Mouse (Mus musculus): ENCODE results near the gene Rap1gap2. TPM values are rescaled to one million over a fixed set of nuclear protein-coding genes. Genes with fewer than 3 reads are reported as not detected.

The Rap1gap2 gene
- polyA plus RNA-seq, 1 experiment = 9.9 TPM

GRCm38 (mm10) chr11:74462651-74463050, 148.1 kb downstream of the Rap1gap2 start:
- no peaks in the 10 kb centered on the region for H3K4me1 ChIP-seq (ENCODE audit: control insufficient read depth, insufficient read depth, low read length)
- H3K27ac ChIP-seq (ENCODE audit: control insufficient read depth, insufficient read depth, low read depth, low read length, poor library complexity) = no peak overlapping the region
- WGBS = 25% methylated on average over 2 of the region's 2 CpGs
- TF ChIP-seq POLR2A (IDR thresholded peaks at IDR 0.05; ENCODE audit: borderline replicate concordance, control insufficient read depth, low read depth, low read length) (no peak), CTCF (IDR thresholded peaks at IDR 0.05; ENCODE audit: control insufficient read depth, insufficient read depth, low read length) (no peak)
- no peak overlapping the region for H3K4me3 ChIP-seq (replicated peaks; ENCODE audit: control insufficient read depth, low read depth, low read length)

- Histone ChIP-seq H3K4me3 (replicated peaks; ENCODE audit: control insufficient read depth, low read depth, low read length) (no peak overlapping the region), H3K27ac (ENCODE audit: control insufficient read depth, insufficient read depth, low read depth, low read length, poor library complexity) (no peak overlapping the region), H3K4me1 (ENCODE audit: control insufficient read depth, insufficient read depth, low read length) (no peaks in the 10 kb centered on the region)
- 85% methylated on average over 8 of the region's 8 CpGs for WGBS
- no peak for TF ChIP-seq CTCF (IDR thresholded peaks at IDR 0.05; ENCODE audit: control insufficient read depth, insufficient read depth, low read length)
- no peak for TF ChIP-seq POLR2A (IDR thresholded peaks at IDR 0.05; ENCODE audit: borderline replicate concordance, control insufficient read depth, low read depth, low read length)
These were observed 151.1 kb downstream of the Rap1gap2 start for GRCm38 (mm10) chr11:74459651-74460050.

GRCm38 (mm10) chr11:74458400-74458799, 152.3 kb downstream of the Rap1gap2 start:
- no peak overlapping the region for H3K27ac ChIP-seq (ENCODE audit: control insufficient read depth, insufficient read depth, low read depth, low read length, poor library complexity)
- H3K4me3 ChIP-seq (replicated peaks; ENCODE audit: control insufficient read depth, low read depth, low read length) = no peak overlapping the region
- no peak for TF ChIP-seq CTCF (IDR thresholded peaks at IDR 0.05; ENCODE audit: control insufficient read depth, insufficient read depth, low read length)
- no peak for TF ChIP-seq POLR2A (IDR thresholded peaks at IDR 0.05; ENCODE audit: borderline replicate concordance, control insufficient read depth, low read depth, low read length)
- no peaks in the 10 kb centered on the region for H3K4me1 ChIP-seq (ENCODE audit: control insufficient read depth, insufficient read depth, low read length)
- WGBS = 81% methylated on average over 3 of the region's 3 CpGs

GRCm38 (mm10) chr11:74457194-74457593, 153.5 kb downstream of the Rap1gap2 start:
- Histone ChIP-seq H3K4me1 (ENCODE audit: control insufficient read depth, insufficient read depth, low read length) (no peaks in the 10 kb centered on the region), H3K4me3 (replicated peaks; ENCODE audit: control insufficient read depth, low read depth, low read length) (no peak overlapping the region), H3K27ac (ENCODE audit: control insufficient read depth, insufficient read depth, low read depth, low read length, poor library complexity) (no peak overlapping the region)
- WGBS = 74% methylated on average over 10 of the region's 10 CpGs
- TF ChIP-seq CTCF (IDR thresholded peaks at IDR 0.05; ENCODE audit: control insufficient read depth, insufficient read depth, low read length) (no peak), POLR2A (IDR thresholded peaks at IDR 0.05; ENCODE audit: borderline replicate concordance, control insufficient read depth, low read depth, low read length) (no peak)

GRCm38 (mm10) chr11:74448556-74448955, 162.2 kb downstream of the Rap1gap2 start:
- H3K4me3 ChIP-seq (replicated peaks; ENCODE audit: control insufficient read depth, low read depth, low read length) = no peak overlapping the region
- no peak overlapping the region for H3K27ac ChIP-seq (ENCODE audit: control insufficient read depth, insufficient read depth, low read depth, low read length, poor library complexity)
- 78% methylated on average over 4 of the region's 4 CpGs for WGBS
- no peaks in the 10 kb centered on the region; the same call in 1 of the 2 replicates for H3K4me1 ChIP-seq (ENCODE audit: control insufficient read depth, insufficient read depth, low read length)
- no peak for TF ChIP-seq CTCF (IDR thresholded peaks at IDR 0.05; ENCODE audit: control insufficient read depth, insufficient read depth, low read length)

- TF ChIP-seq CTCF (IDR thresholded peaks at IDR 0.05; ENCODE audit: control insufficient read depth, insufficient read depth, low read length) = no peak
- Histone ChIP-seq H3K27ac (ENCODE audit: control insufficient read depth, insufficient read depth, low read depth, low read length, poor library complexity) (no peak overlapping the region), H3K4me1 (ENCODE audit: control insufficient read depth, insufficient read depth, low read length) (no peaks in the 10 kb centered on the region; the same call in 1 of the 2 replicates), H3K4me3 (replicated peaks; ENCODE audit: control insufficient read depth, low read depth, low read length) (no peak overlapping the region)
- WGBS = 86% methylated on average over 6 of the region's 6 CpGs
These were observed 162.7 kb downstream of the Rap1gap2 start for GRCm38 (mm10) chr11:74447991-74448403.

GRCm38 (mm10) chr11:74445591-74445990, 165.1 kb downstream of the Rap1gap2 start:
- Histone ChIP-seq H3K4me3 (replicated peaks; ENCODE audit: control insufficient read depth, low read depth, low read length) (no peak overlapping the region), H3K4me1 (ENCODE audit: control insufficient read depth, insufficient read depth, low read length) (no peaks in the 10 kb centered on the region; the same call in 1 of the 2 replicates), H3K27ac (ENCODE audit: control insufficient read depth, insufficient read depth, low read depth, low read length, poor library complexity) (no peak overlapping the region)
- TF ChIP-seq POLR2A (IDR thresholded peaks at IDR 0.05; ENCODE audit: borderline replicate concordance, control insufficient read depth, low read depth, low read length) (no peak), CTCF (IDR thresholded peaks at IDR 0.05; ENCODE audit: control insufficient read depth, insufficient read depth, low read length) (no peak)
- WGBS = 56% methylated on average over 3 of the region's 3 CpGs

GRCm38 (mm10) chr11:74443924-74444256, 166.8 kb downstream of the Rap1gap2 start:
- WGBS = 75% methylated on average over 5 of the region's 5 CpGs
- TF ChIP-seq CTCF (IDR thresholded peaks at IDR 0.05; ENCODE audit: control insufficient read depth, insufficient read depth, low read length) (no peak), POLR2A (IDR thresholded peaks at IDR 0.05; ENCODE audit: borderline replicate concordance, control insufficient read depth, low read depth, low read length) (no peak)
- H3K4me1 ChIP-seq (ENCODE audit: control insufficient read depth, insufficient read depth, low read length) = no peaks in the 10 kb centered on the region; the same call in 1 of the 2 replicates
- no peak overlapping the region for H3K4me3 ChIP-seq (replicated peaks; ENCODE audit: control insufficient read depth, low read depth, low read length)
- no peak overlapping the region for H3K27ac ChIP-seq (ENCODE audit: control insufficient read depth, insufficient read depth, low read depth, low read length, poor library complexity)

- 86% methylated on average over 6 of the region's 6 CpGs for WGBS
- Histone ChIP-seq H3K4me3 (replicated peaks; ENCODE audit: control insufficient read depth, low read depth, low read length) (no peak overlapping the region), H3K4me1 (ENCODE audit: control insufficient read depth, insufficient read depth, low read length) (no peaks in the 10 kb centered on the region; the same call in 1 of the 2 replicates), H3K27ac (ENCODE audit: control insufficient read depth, insufficient read depth, low read depth, low read length, poor library complexity) (no peak overlapping the region)
- TF ChIP-seq POLR2A (IDR thresholded peaks at IDR 0.05; ENCODE audit: borderline replicate concordance, control insufficient read depth, low read depth, low read length) = no peak
- TF ChIP-seq CTCF (IDR thresholded peaks at IDR 0.05; ENCODE audit: control insufficient read depth, insufficient read depth, low read length) = no peak
These were observed 167.4 kb downstream of the Rap1gap2 start for GRCm38 (mm10) chr11:74443147-74443923.
